Mouse (Mus musculus) kidney, adult 18-20 months (tissue): ENCODE data around the gene Olfr571.

Experiments used
- DNase-seq: peaks from one replicate; pipeline ENCODE4 v3.0.0; 2021

Gene Olfr571

GRCm38 (mm10) chr7:102917032-102917875, at the start of gene Olfr571:
Olfr571 (minus strand) TSS chr7:102917536.
- DNase-seq = no peak

GRCm38 (mm10) chr7:102962360-102962759, 45.0 kb upstream of the Olfr571 start, which contains the start of gene Olfr576:
Olfr576 (plus strand) TSS chr7:102962660.
- no peak for DNase-seq

- DNase-seq = no peak
Measured at GRCm38 (mm10) chr7:102958593-102958992, 41.3 kb upstream of the Olfr571 start, which contains the start of gene Olfr575. Olfr575 (minus strand) TSS chr7:102958775.

- DNase-seq = no peak
Measured at GRCm38 (mm10) chr7:102958137-102958536, 40.8 kb upstream of the Olfr571 start.

- DNase-seq = no peak
Measured at GRCm38 (mm10) chr7:102950732-102951131, 33.4 kb upstream of the Olfr571 start.

GRCm38 (mm10) chr7:102948167-102948566, 30.8 kb upstream of the Olfr571 start, which contains the start of gene Olfr574:
Olfr574 (plus strand) TSS chr7:102948467.
- no peak for DNase-seq

GRCm38 (mm10) chr7:102943417-102943816, 26.1 kb upstream of the Olfr571 start:
- DNase-seq = no peak

GRCm38 (mm10) chr7:102942475-102942874, 25.1 kb upstream of the Olfr571 start, which contains the start of gene Olfr573-ps1:
Olfr573-ps1 (minus strand) TSS chr7:102942575.
- no peak for DNase-seq

- no peak for DNase-seq
Measured at GRCm38 (mm10) chr7:102927105-102927504, 9.8 kb upstream of the Olfr571 start.

GRCm38 (mm10) chr7:102924109-102924508, 6.8 kb upstream of the Olfr571 start, which contains the start of gene Olfr572:
Olfr572 (plus strand) TSS chr7:102924409.
- DNase-seq = no peak

- no peak for DNase-seq
Measured at GRCm38 (mm10) chr7:102919632-102920031, 2.3 kb upstream of the Olfr571 start.

GRCm38 (mm10) chr7:102916405-102916804, 931 bp downstream of the Olfr571 start:
- DNase-seq = no peak

- no peak for DNase-seq
Measured at GRCm38 (mm10) chr7:102915261-102915660, 2.1 kb downstream of the Olfr571 start.

GRCm38 (mm10) chr7:102890782-102891181, 26.6 kb downstream of the Olfr571 start, which contains the start of gene Olfr569:
Olfr569 (minus strand) TSS chr7:102890882.
- DNase-seq = no peak

- DNase-seq = no peak
Measured at GRCm38 (mm10) chr7:102876822-102877221, 40.5 kb downstream of the Olfr571 start, which contains the start of gene Olfr568. Olfr568 (plus strand) TSS chr7:102877122.

- DNase-seq = no peak
Measured at GRCm38 (mm10) chr7:102858665-102859064, 58.7 kb downstream of the Olfr571 start, which contains the start of gene Olfr566. Olfr566 (minus strand) TSS chr7:102858765.

GRCm38 (mm10) chr7:102855807-102856206, 61.5 kb downstream of the Olfr571 start:
- no peak for DNase-seq
